7 mouse cellular contexts compared by ENCODE assay signal in genomic region chr12:45171927-45172642, GRCm38 (mm10).
DNase-seq lines count a peak whose midpoint lies in the region; ATAC-seq and TF ChIP-seq lines count a peak whose summit lies in the region.

No protein-coding gene starts in this region.

- H3K4me2 ChIP-seq in midbrain, embryonic 14.5 days (ENCODE audit: low read length) = no peak overlapping the region
- H3K4me2 ChIP-seq in stomach, embryonic 15.5 days = no peak overlapping the region

- peak; percentile 83 for TF ChIP-seq CTCF in cortical plate, adult 2 months (IDR thresholded peaks at IDR 0.05; ENCODE audit: extremely low read depth, insufficient read depth, low read length)
- TF ChIP-seq CTCF in kidney, adult 2 months (conservative IDR thresholded peaks at IDR 0.05; ENCODE audit: insufficient read depth, insufficient read length, low read depth, low read length) = peak; percentile 71

- H3K4me3 ChIP-seq in cortical plate, adult 2 months (ENCODE audit: insufficient read depth, low read length) = no peak overlapping the region
- H3K4me3 ChIP-seq in kidney, adult 2 months (ENCODE audit: insufficient read depth, low read depth, low read length) = no peak overlapping the region
- H3K4me3 ChIP-seq in midbrain, embryonic 14.5 days (replicated peaks; ENCODE audit: low read depth, low read length) = no peak overlapping the region
- no peak overlapping the region for H3K4me3 ChIP-seq in stomach, embryonic 15.5 days (replicated peaks)

- peak; percentile 82; the same call in 1 of the 2 replicates for ATAC-seq in midbrain, embryonic 14.5 days (ENCODE audit: low FRiP score, low TSS enrichment)
- ATAC-seq in stomach, embryonic 15.5 days (ENCODE audit: insufficient read depth, low FRiP score, low read depth) = peak; percentile 43; the same call in 1 of the 2 replicates

- no peaks in the 10 kb centered on the region for H3K36me3 ChIP-seq in kidney, adult 2 months (ENCODE audit: control insufficient read depth, insufficient read depth, low read length)
- H3K36me3 ChIP-seq in midbrain, embryonic 14.5 days (ENCODE audit: control insufficient read depth, insufficient read depth, low read length) = no peaks in the 10 kb centered on the region
- H3K36me3 ChIP-seq in stomach, embryonic 15.5 days = no peaks in the 10 kb centered on the region

- no peaks in the 10 kb centered on the region for H3K9me3 ChIP-seq in midbrain, embryonic 14.5 days (ENCODE audit: control insufficient read depth, low read length)
- no peaks in the 10 kb centered on the region for H3K9me3 ChIP-seq in stomach, embryonic 15.5 days

- no peaks in the 10 kb centered on the region for H3K27me3 ChIP-seq in kidney, adult 2 months (replicated peaks; ENCODE audit: control insufficient read depth, insufficient read depth, low read length)
- no peaks in the 10 kb centered on the region for H3K27me3 ChIP-seq in midbrain, embryonic 14.5 days (ENCODE audit: control insufficient read depth, insufficient read depth, low read length)
- H3K27me3 ChIP-seq in stomach, embryonic 15.5 days (replicated peaks) = no peaks in the 10 kb centered on the region

- DNase-seq in adrenal gland, postnatal 14 days = peak; percentile 88
- peak; percentile 21 for DNase-seq in gastrocnemius, postnatal 25 days
- peak; percentile 66 for DNase-seq in kidney, adult 2 months
- peak; percentile 82 for DNase-seq in left cerebral cortex, postnatal 4 days
- peak; percentile 91 for DNase-seq in midbrain, embryonic 14.5 days

- no peak overlapping the region for H3K9ac ChIP-seq in midbrain, embryonic 14.5 days (replicated peaks; ENCODE audit: low read length)
- no peak overlapping the region for H3K9ac ChIP-seq in stomach, embryonic 15.5 days

- H3K4me1 ChIP-seq in cortical plate, adult 2 months (ENCODE audit: control insufficient read depth, insufficient read depth, low read length) = no peaks in the 10 kb centered on the region
- no peaks in the 10 kb centered on the region for H3K4me1 ChIP-seq in kidney, adult 2 months (ENCODE audit: control insufficient read depth, insufficient read depth, low read length)
- no peaks in the 10 kb centered on the region for H3K4me1 ChIP-seq in midbrain, embryonic 14.5 days (ENCODE audit: control insufficient read depth, insufficient read depth, low read length)
- no peaks in the 10 kb centered on the region for H3K4me1 ChIP-seq in stomach, embryonic 15.5 days

- intact Hi-C loops in left cerebral cortex, postnatal 4 days (cut with DNase I) = loop anchor here (5.0 to 10.0 kb wide), 2 partner anchors 97 to 325 kb away; partner anchors contain the start of gene Stxbp6

- H3K27ac ChIP-seq in cortical plate, adult 2 months (ENCODE audit: insufficient read depth, low read length) = no peak overlapping the region
- no peak overlapping the region for H3K27ac ChIP-seq in kidney, adult 2 months (ENCODE audit: insufficient read depth, low read depth, low read length)
- no peak overlapping the region for H3K27ac ChIP-seq in midbrain, embryonic 14.5 days (replicated peaks; ENCODE audit: low read depth, low read length)
- no peak overlapping the region for H3K27ac ChIP-seq in stomach, embryonic 15.5 days

- TF ChIP-seq POLR2A in cortical plate, adult 2 months (IDR thresholded peaks at IDR 0.05; ENCODE audit: extremely low read depth, insufficient read depth, low read length) = no peak
- TF ChIP-seq POLR2A in kidney, adult 2 months (IDR thresholded peaks at IDR 0.05; ENCODE audit: low read depth, low read length) = no peak

- WGBS in kidney, adult 2 months = 40% methylated on average over 8 of the region's 8 CpGs
- 40% methylated on average over 8 of the region's 8 CpGs for WGBS in midbrain, embryonic 14.5 days
- WGBS in stomach, embryonic 15.5 days = 34% methylated on average over 8 of the region's 8 CpGs

Comparison
In these comparisons a context has a peak if more than half of its experiments do, and no peak if none do; other contexts are left out.
1. DNase-seq: peak in every context shown above with its lines; median percentile 91 in midbrain, embryonic 14.5 days; 88 in adrenal gland, postnatal 14 days; 82 in left cerebral cortex, postnatal 4 days; 66 in kidney, adult 2 months; 21 in gastrocnemius, postnatal 25 days.